Mouse (Mus musculus) liver, adult 2 months (tissue): ENCODE results near the gene Zwilch.

Experiments used
- CTCF ChIP-seq: fragments of 200-500 bp; IDR thresholded peaks from 2 replicates; pipeline ENCODE4 v1.5.1; 2011; ENCODE audit warnings: low read depth, low read length, control low read depth
- POLR2A ChIP-seq: fragments of 200-500 bp; IDR thresholded peaks from 2 replicates; pipeline ENCODE4 v1.6.1; 2011; ENCODE audit warnings: low read length, control low read depth; ENCODE audit not compliant: insufficient read depth; ENCODE audit errors: extremely low read depth

GRCm38 (mm10) chr9:64125307-64125706 is 47.6 kb downstream of the Zwilch start:
- TF ChIP-seq POLR2A (no peak), CTCF (no peak)
